In the genomic region with DNA sequence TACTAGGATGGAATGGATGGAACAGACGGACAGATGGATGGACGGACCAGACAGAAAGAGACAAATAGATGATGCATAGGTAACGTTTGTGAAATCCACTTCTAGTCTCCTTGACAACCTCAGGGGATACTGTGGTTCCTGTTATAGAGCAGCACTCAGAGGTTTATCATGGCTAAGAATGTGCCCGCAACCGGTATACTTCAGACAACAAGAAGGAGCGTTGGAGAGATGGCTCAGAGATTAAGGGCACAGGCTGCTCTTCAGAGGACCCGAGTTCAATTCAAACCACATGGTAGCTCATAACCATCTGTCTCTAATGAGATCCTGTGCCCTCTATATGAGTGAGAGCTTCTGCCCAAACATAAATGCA, we compare ENCODE assay signal across 16 mouse cellular contexts. TPM values are rescaled to one million over a fixed set of nuclear protein-coding genes. Genes with fewer than 3 reads are reported as not detected.
DNase-seq lines count a peak whose midpoint lies in the region; ATAC-seq and TF ChIP-seq lines count a peak whose summit lies in the region.
"Had no signal": no experiment of that assay in that cellular context is flagged by ENCODE, and none has a peak within 500 bp of the region (broad histone marks: within the 10 kb centered on the region; RNA-seq: fewer than 3 reads in every experiment).

No protein-coding gene starts in this region.

- intact Hi-C loops in heart, postnatal 25 days (cut with DNase I): no loop called here
- intact Hi-C loops in gastrocnemius, adult 2 months (cut with DNase I): no loop called here

- H3K4me1 ChIP-seq in heart, embryonic 12.5 days (replicated peaks): peaks cover 15% of the 10 kb centered on the region
- peaks cover 10% of the 10 kb centered on the region; the same call in 1 of the 2 replicates for H3K4me1 ChIP-seq in midbrain, embryonic 12.5 days
- peaks cover 16% of the 10 kb centered on the region for H3K4me1 ChIP-seq in midbrain, embryonic 10.5 days
- H3K4me1 ChIP-seq in intestine, embryonic 14.5 days (replicated peaks; ENCODE audit: control insufficient read depth, insufficient read depth, low read length): no peaks in the 10 kb centered on the region; the same call in 1 of the 2 replicates
- H3K4me1 ChIP-seq in neural tube, embryonic 15.5 days: peaks cover 8% of the 10 kb centered on the region

- 0 out of 2 replicates have a peak overlapping the region, but pooled peaks have one; percentile 58 for H3K4me2 ChIP-seq in heart, embryonic 12.5 days
- H3K4me2 ChIP-seq in midbrain, embryonic 12.5 days (replicated peaks): peak overlapping the region; percentile 25; the same call in 1 of the 2 replicates
- peak overlapping the region; percentile 40; the same call in 1 of the 2 replicates for H3K4me2 ChIP-seq in intestine, embryonic 14.5 days (ENCODE audit: low read length)
- peak overlapping the region; percentile 50 for H3K4me2 ChIP-seq in neural tube, embryonic 15.5 days

- H3K27me3 ChIP-seq in heart, embryonic 12.5 days (replicated peaks): peaks cover 22% of the 10 kb centered on the region
- H3K27me3 ChIP-seq in midbrain, embryonic 12.5 days: peaks cover 11% of the 10 kb centered on the region
- peaks cover 18% of the 10 kb centered on the region for H3K27me3 ChIP-seq in midbrain, embryonic 10.5 days (ENCODE audit: low read depth, poor library complexity, severe bottlenecking)
- H3K27me3 ChIP-seq in intestine, embryonic 14.5 days (replicated peaks; ENCODE audit: control insufficient read depth, insufficient read depth, low read length): 0 out of 2 replicates have a peak, but pooled peaks cover 2% of the 10 kb centered on the region
- no peaks in the 10 kb centered on the region for H3K27me3 ChIP-seq in neural tube, embryonic 15.5 days (replicated peaks)
- H3K27me3 ChIP-seq: Patski had no signal

- H3K4me3 ChIP-seq in heart, embryonic 12.5 days: no peak overlapping the region
- H3K4me3 ChIP-seq in midbrain, embryonic 12.5 days: no peak overlapping the region
- no peak overlapping the region for H3K4me3 ChIP-seq in midbrain, embryonic 10.5 days
- no peak overlapping the region for H3K4me3 ChIP-seq in intestine, embryonic 14.5 days (ENCODE audit: low read depth, low read length)
- H3K4me3 ChIP-seq in neural tube, embryonic 15.5 days (replicated peaks): peak overlapping the region; percentile 20
- H3K4me3 ChIP-seq in gastrocnemius, adult 2 months: no peak overlapping the region

- ATAC-seq in heart, embryonic 12.5 days (ENCODE audit: insufficient number of reproducible peaks, low FRiP score): no peak
- no peak for ATAC-seq in midbrain, embryonic 12.5 days (ENCODE audit: low FRiP score, low read depth)
- ATAC-seq in intestine, embryonic 14.5 days (replicated peaks; ENCODE audit: low FRiP score, low TSS enrichment, low read depth): no peak
- peak; percentile 47; the same call in 1 of the 2 replicates for ATAC-seq in neural tube, embryonic 15.5 days (ENCODE audit: low FRiP score)
- ATAC-seq: CD4-positive, CD25-positive, alpha-beta regulatory T cell, adult 4 months had no signal

- no peak for DNase-seq in heart, postnatal 25 days (ENCODE audit: low spot score)
- no peak for DNase-seq in midbrain, embryonic 10.5 days (ENCODE audit: low spot score)
- no peak for DNase-seq in intestine, embryonic 14.5 days (ENCODE audit: low spot score)
- no peak for DNase-seq in gastrocnemius, adult 2 months
- no peak for DNase-seq in ovary, adult 18-20 months (ENCODE audit: low spot score)
- DNase-seq: adrenal gland, postnatal 14 days had no signal

- no peaks in the 10 kb centered on the region for H3K9me3 ChIP-seq in heart, embryonic 12.5 days (replicated peaks)
- no peaks in the 10 kb centered on the region for H3K9me3 ChIP-seq in midbrain, embryonic 12.5 days
- H3K9me3 ChIP-seq in midbrain, embryonic 10.5 days (replicated peaks): no peaks in the 10 kb centered on the region
- no peaks in the 10 kb centered on the region for H3K9me3 ChIP-seq in intestine, embryonic 14.5 days (ENCODE audit: control insufficient read depth, low read length)
- H3K9me3 ChIP-seq in neural tube, embryonic 15.5 days (replicated peaks): no peaks in the 10 kb centered on the region

- no peak overlapping the region for H3K27ac ChIP-seq in heart, embryonic 12.5 days (ENCODE audit: poor library complexity, severe bottlenecking)
- no peak overlapping the region for H3K27ac ChIP-seq in midbrain, embryonic 12.5 days (replicated peaks)
- no peak overlapping the region for H3K27ac ChIP-seq in midbrain, embryonic 10.5 days (replicated peaks)
- no peak overlapping the region for H3K27ac ChIP-seq in intestine, embryonic 14.5 days (ENCODE audit: low read depth)
- no peak overlapping the region for H3K27ac ChIP-seq in neural tube, embryonic 15.5 days (replicated peaks)
- no peak overlapping the region for H3K27ac ChIP-seq in gastrocnemius, adult 2 months

- WGBS in heart, embryonic 12.5 days: 54% methylated on average over 7 of the region's 7 CpGs
- WGBS in midbrain, embryonic 12.5 days: 75% methylated on average over 7 of the region's 7 CpGs
- WGBS in midbrain, embryonic 10.5 days: 70% methylated on average over 7 of the region's 7 CpGs
- 63% methylated on average over 7 of the region's 7 CpGs for WGBS in intestine, embryonic 14.5 days
- 72% methylated on average over 7 of the region's 7 CpGs for WGBS in neural tube, embryonic 15.5 days

- no peak overlapping the region for H3K9ac ChIP-seq in heart, embryonic 12.5 days
- no peak overlapping the region for H3K9ac ChIP-seq in midbrain, embryonic 12.5 days (replicated peaks)
- H3K9ac ChIP-seq in intestine, embryonic 14.5 days (ENCODE audit: low read length): no peak overlapping the region
- no peak overlapping the region for H3K9ac ChIP-seq in neural tube, embryonic 15.5 days (replicated peaks)

- TF ChIP-seq CTCF in gastrocnemius, adult 2 months (IDR thresholded peaks at IDR 0.05): no peak

- H3K36me3 ChIP-seq in heart, embryonic 12.5 days: no peaks in the 10 kb centered on the region
- H3K36me3 ChIP-seq in midbrain, embryonic 12.5 days: no peaks in the 10 kb centered on the region
- H3K36me3 ChIP-seq in midbrain, embryonic 10.5 days: no peaks in the 10 kb centered on the region
- H3K36me3 ChIP-seq in intestine, embryonic 14.5 days (ENCODE audit: control insufficient read depth, insufficient read depth, low read length): no peaks in the 10 kb centered on the region
- H3K36me3 ChIP-seq in neural tube, embryonic 15.5 days: no peaks in the 10 kb centered on the region

RNA-seq across cellular contexts. Expression of a gene that starts 6.3 kb away (rescaled TPM):
- not detected in 2 replicates for polyA plus RNA-seq in heart, embryonic 12.5 days (2016; fragmentation: Nextera tagmentation; extraction: Ambion mirVana)
- total RNA-seq in heart, postnatal 25 days (2021): not detected
- not detected in 2 replicates for polyA plus RNA-seq in midbrain, embryonic 12.5 days (2016; fragmentation: Nextera tagmentation; extraction: Ambion mirVana)
- polyA plus RNA-seq in midbrain, embryonic 10.5 days (2016; fragmentation: Nextera tagmentation; extraction: Ambion mirVana): not detected in 2 replicates
- not detected in 2 replicates for polyA plus RNA-seq in intestine, embryonic 14.5 days (2014; fragmentation: Nextera tagmentation; extraction: Ambion mirVana)
- not detected in 2 replicates for polyA plus RNA-seq in neural tube, embryonic 15.5 days (2015; fragmentation: Nextera tagmentation; extraction: Ambion mirVana)
- total RNA-seq in gastrocnemius, adult 2 months (2021): not detected
- total RNA-seq: adrenal gland, postnatal 14 days; hematopoietic stem cell, adult 5-6 weeks; left cerebral cortex, postnatal 4 days had no signal
- polyA plus RNA-seq: CD4-positive, CD25-positive, alpha-beta regulatory T cell, adult 4 months; lung, embryonic 16.5 days; Patski; spleen, adult 2 months; thymus, postnatal 0 days had no signal

RNA-seq across cellular contexts. Expression of a gene that starts 44.0 kb away (rescaled TPM):
- not detected in 2 replicates for polyA plus RNA-seq in heart, embryonic 12.5 days (2016; fragmentation: Nextera tagmentation; extraction: Ambion mirVana)
- not detected for total RNA-seq in heart, postnatal 25 days (2021)
- not detected in 2 replicates for polyA plus RNA-seq in midbrain, embryonic 12.5 days (2016; fragmentation: Nextera tagmentation; extraction: Ambion mirVana)
- polyA plus RNA-seq in midbrain, embryonic 10.5 days (2016; fragmentation: Nextera tagmentation; extraction: Ambion mirVana): 0.10 TPM in 1 of 2 replicates, not detected in the other
- not detected in 2 replicates for polyA plus RNA-seq in intestine, embryonic 14.5 days (2014; fragmentation: Nextera tagmentation; extraction: Ambion mirVana)
- polyA plus RNA-seq in neural tube, embryonic 15.5 days (2015; fragmentation: Nextera tagmentation; extraction: Ambion mirVana): not detected in 2 replicates
- not detected for total RNA-seq in gastrocnemius, adult 2 months (2021)
- total RNA-seq: adrenal gland, postnatal 14 days; hematopoietic stem cell, adult 5-6 weeks; left cerebral cortex, postnatal 4 days had no signal
- polyA plus RNA-seq: CD4-positive, CD25-positive, alpha-beta regulatory T cell, adult 4 months; lung, embryonic 16.5 days; Patski; spleen, adult 2 months; thymus, postnatal 0 days had no signal
